Mouse (Mus musculus): ENCODE data around the gene Magoh. TPM values are rescaled to one million over a fixed set of nuclear protein-coding genes. Genes with fewer than 3 reads are reported as not detected.

The Magoh gene
- total and polyA plus RNA-seq, 3 experiments = 207 to 276 TPM; not detected in 1

- DNase-seq (ENCODE audit: low read depth, low spot score) = no peak
- Histone ChIP-seq H3K9ac (ENCODE audit: control insufficient read depth, low read depth, low read length, poor library complexity, severe bottlenecking) (no peak overlapping the region), H3K79me2 (ENCODE audit: control insufficient read depth, insufficient read depth, low read length, poor library complexity) (no peaks in the 10 kb centered on the region), H3K4me3 (ENCODE audit: control insufficient read depth in 1 of 2, insufficient read depth in 1 of 2, low read depth in 2 of 2, low read length in 2 of 2) (no peak overlapping the region), H3K9me3 (replicated peaks; ENCODE audit: insufficient read depth, low read length) (no peaks in the 10 kb centered on the region), H3K4me1 (ENCODE audit: control insufficient read depth in 1 of 2, insufficient read depth in 2 of 2, low read length in 2 of 2) (no peaks in the 10 kb centered on the region), H3K27ac (ENCODE audit: control insufficient read depth, low read depth, low read length) (no peak overlapping the region), H3K36me3 (ENCODE audit: control insufficient read depth in 1 of 2, insufficient read depth in 2 of 2, low read length in 2 of 2) (peaks cover 0 to 4% of the 10 kb centered on the region in 2 experiments; a peak in 2 of 4 replicates), H3K27me3 (ENCODE audit: control insufficient read depth in 1 of 2, insufficient read depth in 2 of 2, low read length in 2 of 2) (no peaks in the 10 kb centered on the region)
- TF ChIP-seq ZC3H11A (IDR thresholded peaks at IDR 0.05; ENCODE audit: low read depth, low read length) (no peak), ETS1 (IDR thresholded peaks at IDR 0.05; ENCODE audit: low read depth, low read length) (no peak), MAFK (IDR thresholded peaks at IDR 0.05; ENCODE audit: borderline replicate concordance, low read depth, low read length) (no peak), JUND (IDR thresholded peaks at IDR 0.05; ENCODE audit: low read depth, low read length) (no peak)
Observed at GRCm38 (mm10) chr4:107856958-107857686, 22.4 kb upstream of the Magoh start.

GRCm38 (mm10) chr4:107858995-107859394, 20.6 kb upstream of the Magoh start:
- Histone ChIP-seq H3K9ac (ENCODE audit: control insufficient read depth, low read depth, low read length, poor library complexity, severe bottlenecking) (no peak overlapping the region), H3K4me3 (ENCODE audit: control insufficient read depth in 1 of 2, insufficient read depth in 1 of 2, low read depth in 2 of 2, low read length in 2 of 2) (no peak overlapping the region), H3K27me3 (ENCODE audit: control insufficient read depth in 1 of 2, insufficient read depth in 2 of 2, low read length in 2 of 2) (no peaks in the 10 kb centered on the region), H3K27ac (ENCODE audit: control insufficient read depth, low read depth, low read length) (no peak overlapping the region), H3K9me3 (replicated peaks; ENCODE audit: insufficient read depth, low read length) (no peaks in the 10 kb centered on the region), H3K4me1 (ENCODE audit: control insufficient read depth in 1 of 2, insufficient read depth in 2 of 2, low read length in 2 of 2) (no peaks in the 10 kb centered on the region), H3K79me2 (ENCODE audit: control insufficient read depth, insufficient read depth, low read length, poor library complexity) (no peaks in the 10 kb centered on the region), H3K36me3 (ENCODE audit: control insufficient read depth in 1 of 2, insufficient read depth in 2 of 2, low read length in 2 of 2) (peaks cover 0 to 4% of the 10 kb centered on the region in 2 experiments; a peak in 2 of 4 replicates)
- no peak for DNase-seq (ENCODE audit: low read depth, low spot score)
- TF ChIP-seq SIN3A (IDR thresholded peaks at IDR 0.05; ENCODE audit: low read length) = no peak
- no peak for TF ChIP-seq TAL1 (IDR thresholded peaks at IDR 0.05; ENCODE audit: low read length)
- no peak for TF ChIP-seq UBTF (IDR thresholded peaks at IDR 0.05; ENCODE audit: borderline replicate concordance, insufficient read depth, low read depth, low read length)
- no peak for TF ChIP-seq MXI1 (IDR thresholded peaks at IDR 0.05; ENCODE audit: low read depth, low read length)
- no peak for TF ChIP-seq ZMIZ1 (IDR thresholded peaks at IDR 0.05; ENCODE audit: low read depth, low read length)
- TF ChIP-seq ZC3H11A (IDR thresholded peaks at IDR 0.05; ENCODE audit: low read depth, low read length) = no peak
- no peak for TF ChIP-seq MEF2A (IDR thresholded peaks at IDR 0.05; ENCODE audit: extremely low read depth, insufficient replicate concordance, low read depth, low read length, poor library complexity, severe bottlenecking)
- TF ChIP-seq USF1 (IDR thresholded peaks at IDR 0.05; ENCODE audit: low read depth, low read length) = no peak
- no peak for TF ChIP-seq KAT2A (conservative IDR thresholded peaks at IDR 0.05; ENCODE audit: low read depth, low read length)
- TF ChIP-seq MAFK (IDR thresholded peaks at IDR 0.05; ENCODE audit: borderline replicate concordance, low read depth, low read length) = no peak
- no peak for TF ChIP-seq RCOR1 (IDR thresholded peaks at IDR 0.05; ENCODE audit: low read depth, low read length)
- no peak for TF ChIP-seq EP300 (IDR thresholded peaks at IDR 0.05; ENCODE audit: low read depth in 1 of 2, low read length in 2 of 2)

All from MEL (cell line).